Mouse (Mus musculus) limb, embryonic 14.5 days (tissue): Measurements from ENCODE around the gene Cd164l2. TPM values are rescaled to one million over a fixed set of nuclear protein-coding genes. Genes with fewer than 3 reads are reported as not detected.
A peak's percentile ranks its signal among the peaks of the same experiment; 100 is the strongest.

Experiments used
- ATAC-seq: fragments of 200-750 bp; cut with Nextera tagmentation; 2 replicates; pipeline ENCODE4 v1.8.0; 2017; ENCODE audit warnings: low read depth, moderate number of reproducible peaks, moderate TSS enrichment; ENCODE audit not compliant: low FRiP score
- DNase-seq: peaks from one replicate; pipeline ENCODE4 v3.0.0-alpha.2; 2015; ENCODE audit warnings: low spot score
- H3K27ac ChIP-seq: fragments of 300-500 bp; sonication (generic); replicated peaks from 2 replicates; pipeline ENCODE4 v1.5.1; 2014; ENCODE audit warnings: low read depth, mild to moderate bottlenecking, low read length, moderate library complexity, mixed read lengths
- H3K27me3 ChIP-seq: fragments of 300-500 bp; sonication (generic); 2 replicates; pipeline ENCODE4 v1.6.1; 2014; ENCODE audit warnings: low read length, mixed read lengths; ENCODE audit not compliant: control insufficient read depth, insufficient read depth
- H3K36me3 ChIP-seq: fragments of 300-500 bp; sonication (generic); 2 replicates; pipeline ENCODE4 v1.6.1; 2014; ENCODE audit warnings: mild to moderate bottlenecking, low read length, moderate library complexity, mixed read lengths; ENCODE audit not compliant: control insufficient read depth, insufficient read depth
- H3K4me1 ChIP-seq: fragments of 300-500 bp; sonication (generic); 2 replicates; pipeline ENCODE4 v1.6.1; 2014; ENCODE audit warnings: antibody characterized with exemption, low read length, mixed read lengths; ENCODE audit not compliant: control insufficient read depth, insufficient read depth
- H3K4me2 ChIP-seq: fragments of 300-500 bp; sonication (generic); replicated peaks from 2 replicates; pipeline ENCODE4 v1.6.1; 2014; ENCODE audit warnings: low read depth, mild to moderate bottlenecking, low read length, moderate library complexity; ENCODE audit not compliant: severe bottlenecking
- H3K4me3 ChIP-seq: fragments of 300-500 bp; sonication (generic); replicated peaks from 2 replicates; pipeline ENCODE4 v1.5.1; 2014; ENCODE audit warnings: low read length
- H3K9ac ChIP-seq: fragments of 300-500 bp; sonication (generic); 2 replicates; pipeline ENCODE4 v1.6.1; 2014; ENCODE audit warnings: mild to moderate bottlenecking, low read depth, low read length, moderate library complexity; ENCODE audit not compliant: severe bottlenecking
- H3K9me3 ChIP-seq: fragments of 300-500 bp; sonication (generic); 2 replicates; pipeline ENCODE4 v1.6.1; 2016; ENCODE audit warnings: low read length; ENCODE audit not compliant: control insufficient read depth
- POLR2A ChIP-seq: fragments of 200-500 bp; IDR thresholded peaks from 2 replicates; pipeline ENCODE4 v1.8.0; 2012; ENCODE audit warnings: inconsistent platforms, mild to moderate bottlenecking, moderate library complexity, borderline replicate concordance; ENCODE audit not compliant: insufficient read depth, insufficient read length; ENCODE audit errors: extremely low read depth
- WGBS: fragments of 180-500 bp; shearing (Covaris S2); extraction: QIAGEN DNeasy Blood & Tissue Kit; methylation state at CpG from one replicate; pipeline ENCODE4 v1.1.7; 2014; 5-methylcytosine and 5-hydroxymethylcytosine counted together
- polyA plus RNA-seq, 2 experiments: library from polyadenylated mRNA; depleted of rRNA in 1 of 2; stranded (reverse) in 1 of 2; unstranded in 1 of 2; fragments of >200 nt; fragmentation: Nextera tagmentation in 1 of 2; extraction: Ambion mirVana in 1 of 2; gene quantifications; 2 replicates each; pipeline versions ENCODE4 v1.2.1 to v1.2.3; 2012 to 2014

The Cd164l2 gene
- polyA plus RNA-seq, 2 experiments, result 3.2 to 6.3 TPM

DNA sequence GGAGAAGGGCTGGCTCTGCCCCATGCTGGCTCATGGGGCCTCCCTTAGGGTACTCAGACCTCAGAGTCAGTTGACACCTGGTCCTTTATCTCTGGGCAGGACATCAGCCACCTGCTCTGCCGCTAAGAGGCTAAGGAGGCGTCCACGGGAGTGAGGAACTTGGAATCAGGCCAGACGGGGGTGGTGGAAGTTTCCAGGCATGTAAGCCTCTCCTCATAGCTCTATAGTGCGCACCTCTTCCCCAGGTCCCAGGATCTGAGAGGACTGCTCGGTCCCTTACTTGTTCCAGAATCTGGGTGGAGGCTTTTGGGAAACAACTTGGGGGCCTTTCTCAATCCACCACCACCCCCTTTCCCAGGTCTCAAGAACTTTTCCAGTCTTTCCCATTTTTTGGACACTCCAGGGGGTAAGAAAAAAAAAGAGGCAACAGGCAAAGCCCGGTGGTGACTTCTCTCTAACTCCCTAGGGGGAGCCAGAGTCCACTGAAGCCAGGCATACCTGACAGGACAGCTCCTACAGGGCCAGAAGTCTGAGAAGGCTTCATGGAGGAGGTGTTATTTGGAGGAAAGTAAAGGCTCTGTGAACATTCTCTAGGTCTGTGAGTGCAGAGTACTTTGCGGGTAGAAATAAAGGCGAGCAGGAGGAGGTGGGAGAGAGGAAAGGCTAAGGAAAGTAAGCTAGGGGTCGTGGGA is 21.5 kb downstream of the Cd164l2 start:
- ATAC-seq (no peak), DNase-seq (no peak)
- H3K36me3 ChIP-seq, result no peaks in the 10 kb centered on the region
- no peak overlapping the region for H3K27ac ChIP-seq
- no peak for TF ChIP-seq POLR2A
- no peak overlapping the region for H3K4me3 ChIP-seq
- 35% methylated on average over 10 of the region's 10 CpGs for WGBS
- no peak overlapping the region for H3K9ac ChIP-seq
- no peak overlapping the region for H3K4me2 ChIP-seq
- H3K27me3 ChIP-seq, result no peaks in the 10 kb centered on the region
- H3K9me3 ChIP-seq, result no peaks in the 10 kb centered on the region
- no peaks in the 10 kb centered on the region for H3K4me1 ChIP-seq

DNA sequence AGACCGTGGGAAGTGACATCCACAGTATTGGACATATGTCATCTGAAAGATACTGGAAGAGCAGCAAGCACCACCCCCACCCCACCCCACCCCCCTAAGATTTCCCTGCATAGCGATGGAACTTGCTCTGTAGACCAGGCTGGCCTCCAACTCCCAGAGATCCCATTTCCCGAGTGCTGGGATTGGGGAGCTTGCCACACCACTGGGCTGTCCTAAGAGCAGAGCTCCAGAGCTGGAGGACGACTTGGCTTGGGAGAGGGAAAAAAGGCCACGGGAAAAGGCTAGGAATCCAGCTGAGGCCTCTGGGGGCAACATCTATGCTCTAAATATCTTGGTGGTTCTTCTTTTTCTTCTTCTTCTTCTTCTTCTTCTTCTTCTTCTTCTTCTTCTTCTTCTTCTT is 22.8 kb downstream of the Cd164l2 start:
- no peaks in the 10 kb centered on the region for H3K9me3 ChIP-seq
- ATAC-seq (no peak), DNase-seq (no peak)
- no peak overlapping the region for H3K9ac ChIP-seq
- H3K4me1 ChIP-seq, result no peaks in the 10 kb centered on the region
- no peaks in the 10 kb centered on the region for H3K36me3 ChIP-seq
- H3K4me3 ChIP-seq, result no peak overlapping the region
- no peaks in the 10 kb centered on the region for H3K27me3 ChIP-seq
- 56% methylated on average over 5 of the region's 5 CpGs for WGBS
- no peak overlapping the region for H3K27ac ChIP-seq
- no peak for TF ChIP-seq POLR2A
- no peak overlapping the region for H3K4me2 ChIP-seq

DNA sequence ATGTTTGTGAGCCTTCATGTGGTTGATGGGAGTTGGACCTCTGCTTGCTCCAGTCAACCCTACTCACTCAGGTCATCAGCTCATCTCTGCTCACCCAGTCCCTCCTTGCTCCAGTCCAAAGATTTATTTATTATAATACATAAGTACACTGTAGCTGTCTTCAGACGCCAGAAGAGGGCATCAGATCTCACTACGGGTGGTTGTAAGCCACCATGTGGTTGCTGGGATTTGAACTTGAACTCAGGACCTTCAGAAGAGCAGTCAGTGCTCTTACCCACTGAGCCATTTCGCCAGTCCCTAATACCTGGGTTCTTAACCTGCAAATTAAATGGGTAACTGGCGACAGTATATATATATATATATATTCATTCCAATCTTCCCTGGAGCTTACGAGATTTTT is 23.5 kb downstream of the Cd164l2 start:
- no peaks in the 10 kb centered on the region for H3K27me3 ChIP-seq
- no peaks in the 10 kb centered on the region for H3K9me3 ChIP-seq
- WGBS, result 78% methylated on average over 5 of the region's 5 CpGs
- no peaks in the 10 kb centered on the region for H3K36me3 ChIP-seq
- DNase-seq (no peak), ATAC-seq (no peak)
- no peak overlapping the region for H3K4me3 ChIP-seq
- no peak overlapping the region for H3K4me2 ChIP-seq
- no peak for TF ChIP-seq POLR2A
- H3K27ac ChIP-seq, result no peak overlapping the region
- H3K4me1 ChIP-seq, result peaks cover under 1% of the 10 kb centered on the region
- no peak overlapping the region for H3K9ac ChIP-seq

DNA sequence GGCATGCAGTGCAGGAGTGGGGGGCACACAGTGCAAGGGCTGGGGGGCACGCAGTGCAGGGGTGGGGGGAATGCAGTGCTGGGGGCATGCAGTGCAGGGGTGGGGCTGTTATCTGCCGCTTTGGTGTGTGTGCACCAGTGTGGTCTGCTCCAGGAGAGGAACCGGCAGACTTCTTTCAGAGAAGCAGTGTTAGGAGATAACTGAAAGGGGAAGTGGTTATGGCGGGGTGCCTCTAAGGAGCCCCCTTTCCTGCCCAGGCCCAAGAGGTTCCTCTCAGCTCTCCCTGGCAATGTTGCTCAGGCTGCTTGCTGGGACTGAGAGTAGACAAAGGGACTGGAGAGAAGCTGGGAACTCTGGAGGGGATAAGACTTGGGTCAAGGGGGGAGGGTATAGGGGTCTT is 26.0 kb downstream of the Cd164l2 start:
- WGBS, result 64% methylated on average over 4 of the region's 4 CpGs
- DNase-seq, result no peak
- no peak for ATAC-seq
- Histone ChIP-seq H3K4me2 (no peak overlapping the region), H3K27me3 (peaks cover 3% of the 10 kb centered on the region; the same call in 1 of the 2 replicates), H3K4me3 (no peak overlapping the region), H3K9me3 (no peaks in the 10 kb centered on the region), H3K9ac (no peak overlapping the region), H3K27ac (no peak overlapping the region), H3K36me3 (no peaks in the 10 kb centered on the region), H3K4me1 (peaks cover 8% of the 10 kb centered on the region)
- no peak for TF ChIP-seq POLR2A

DNA sequence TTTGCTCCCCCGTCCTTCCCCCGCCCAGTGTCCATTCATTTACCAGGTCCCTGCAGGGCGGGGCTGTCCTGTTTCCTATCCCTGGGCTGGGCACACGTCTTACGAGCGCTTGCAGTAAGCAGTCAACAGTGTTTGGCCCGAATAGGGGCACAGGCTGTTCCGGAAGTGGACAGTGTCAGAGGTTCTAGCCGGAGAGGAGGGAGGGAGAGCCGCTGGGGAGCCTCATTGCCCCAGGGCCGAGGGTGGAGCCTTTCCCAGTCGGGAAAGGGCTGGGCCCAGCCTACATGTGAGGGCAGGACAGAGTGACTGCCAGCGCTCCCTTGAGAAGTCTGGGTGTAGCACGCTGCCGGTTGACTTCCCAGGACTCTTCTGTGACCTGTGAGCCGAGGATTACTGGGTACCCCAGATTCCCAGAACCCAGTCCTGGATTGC is 28.6 kb downstream of the Cd164l2 start, which contains the start of gene Map3k6:
Map3k6 (plus strand) TSS at position 329 of the 432 bp plus-strand sequence.
- no peak for DNase-seq
- peaks cover 8% of the 10 kb centered on the region for H3K4me1 ChIP-seq
- H3K9me3 ChIP-seq, result no peaks in the 10 kb centered on the region
- peaks cover 6% of the 10 kb centered on the region; the same call in 1 of the 2 replicates for H3K27me3 ChIP-seq
- H3K27ac ChIP-seq, result 0 out of 2 replicates have a peak within 1 kb of the TSS, but pooled peaks have one; percentile 35
- ATAC-seq, result no peak
- H3K9ac ChIP-seq, result peak within 1 kb of the TSS; percentile 69
- H3K4me3 ChIP-seq, result peak within 1 kb of the TSS; percentile 58
- peak within 1 kb of the TSS; percentile 95 for H3K4me2 ChIP-seq
- H3K36me3 ChIP-seq, result no peaks in the 10 kb centered on the region
- no peak for TF ChIP-seq POLR2A
- 7% methylated on average over 16 of the region's 16 CpGs for WGBS
